Mouse (Mus musculus): ENCODE measurements at regions not wholly inside any gene's neighbourhood (a gene's known extent, or its start where the extent isn't known, plus 50 kb on each side); places are given as distances from the start of the nearest gene placed in this dataset.

DNA sequence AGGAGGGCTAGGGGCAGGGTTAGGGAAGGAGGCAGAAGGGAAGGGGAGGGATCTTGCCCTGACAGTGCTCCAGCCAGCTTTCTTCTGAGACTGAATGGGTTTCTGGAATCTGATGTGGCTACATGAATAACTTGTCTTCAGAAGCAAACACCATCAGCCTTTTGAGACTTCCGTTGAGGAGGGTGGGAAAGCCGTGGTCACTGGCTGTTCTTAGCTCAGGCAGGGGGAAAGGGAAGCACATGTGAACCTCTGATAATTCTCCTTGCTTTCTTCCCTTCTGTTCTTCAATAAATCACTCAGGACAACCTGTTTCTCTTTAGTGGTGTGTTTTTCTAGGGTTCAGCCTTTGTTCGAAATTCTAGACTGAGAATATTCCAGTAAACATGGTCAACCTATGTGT lies 148.9 kb downstream of the Bcl11a start:
- no peaks in the 10 kb centered on the region for H3K36me3 ChIP-seq (ENCODE audit: control insufficient read depth, insufficient read depth, low read length)
- no peak overlapping the region for H3K9ac ChIP-seq (ENCODE audit: low read depth, low read length)
- no peak for ATAC-seq (replicated peaks; ENCODE audit: insufficient number of reproducible peaks, low FRiP score, low TSS enrichment)
- no peak overlapping the region for H3K4me2 ChIP-seq
- WGBS (ENCODE audit: insufficient replicate concordance) = 54% methylated on average over 3 of the region's 3 CpGs
- no peak overlapping the region for H3K4me3 ChIP-seq (ENCODE audit: low read depth, low read length)
- no peaks in the 10 kb centered on the region for H3K4me1 ChIP-seq (ENCODE audit: control insufficient read depth, insufficient read depth, low read length)
- H3K27ac ChIP-seq (ENCODE audit: low read depth, low read length) = no peak overlapping the region
- H3K27me3 ChIP-seq (ENCODE audit: control insufficient read depth, insufficient read depth, low read length) = no peaks in the 10 kb centered on the region
- no peaks in the 10 kb centered on the region for H3K9me3 ChIP-seq (replicated peaks; ENCODE audit: control insufficient read depth, low read length)

DNA sequence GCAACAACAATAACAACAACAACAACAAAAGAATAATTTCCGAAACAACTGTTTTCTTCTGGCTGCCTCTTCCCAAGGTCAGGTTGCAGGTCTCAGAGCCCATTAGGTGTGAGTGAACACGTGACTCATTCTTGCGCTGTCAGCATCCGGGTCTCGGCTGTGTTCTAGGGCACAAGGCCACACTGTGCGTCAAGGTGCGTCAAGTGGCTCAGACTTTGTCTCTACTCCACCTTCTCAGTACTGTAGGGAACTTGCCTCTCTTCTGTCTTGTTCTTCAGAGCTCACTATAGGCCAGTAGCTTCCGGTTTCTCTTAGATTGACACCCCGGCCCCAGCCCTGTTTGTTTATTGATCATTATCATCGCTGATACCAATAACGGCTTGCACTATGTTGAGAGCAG lies 155.5 kb downstream of the Bcl11a start:
- H3K9ac ChIP-seq (ENCODE audit: low read depth, low read length) = no peak overlapping the region
- H3K4me2 ChIP-seq = no peak overlapping the region
- H3K27ac ChIP-seq (ENCODE audit: low read depth, low read length) = no peak overlapping the region
- no peaks in the 10 kb centered on the region for H3K9me3 ChIP-seq (replicated peaks; ENCODE audit: control insufficient read depth, low read length)
- H3K4me1 ChIP-seq (ENCODE audit: control insufficient read depth, insufficient read depth, low read length) = peaks cover 9% of the 10 kb centered on the region; the same call in 1 of the 2 replicates
- no peak overlapping the region for H3K4me3 ChIP-seq (ENCODE audit: low read depth, low read length)
- no peaks in the 10 kb centered on the region for H3K27me3 ChIP-seq (ENCODE audit: control insufficient read depth, insufficient read depth, low read length)
- no peak for ATAC-seq (replicated peaks; ENCODE audit: insufficient number of reproducible peaks, low FRiP score, low TSS enrichment)
- no peaks in the 10 kb centered on the region for H3K36me3 ChIP-seq (ENCODE audit: control insufficient read depth, insufficient read depth, low read length)
- 58% methylated on average over 11 of the region's 11 CpGs for WGBS (ENCODE audit: insufficient replicate concordance)

DNA sequence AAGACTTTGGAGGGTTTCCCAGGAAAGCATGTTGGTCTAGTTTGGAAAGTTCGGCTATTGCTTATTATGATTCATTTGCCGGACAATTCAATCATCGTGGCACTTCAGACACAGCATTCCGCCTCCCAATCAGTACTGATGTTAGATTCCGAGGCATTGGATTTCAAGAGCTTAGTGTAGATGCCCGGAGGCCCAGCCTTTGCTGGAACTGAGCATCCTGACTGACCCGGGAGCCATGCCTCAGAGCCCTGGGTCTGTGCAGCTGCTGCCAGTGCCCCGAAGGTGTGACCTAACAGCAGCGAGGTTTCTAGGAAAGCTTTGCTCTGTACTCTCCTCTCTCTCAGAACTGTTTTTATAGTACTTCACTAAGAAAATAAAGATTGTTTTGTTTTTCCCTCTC lies 156.0 kb downstream of the Bcl11a start:
- Histone ChIP-seq H3K4me2 (no peak overlapping the region), H3K27me3 (ENCODE audit: control insufficient read depth, insufficient read depth, low read length) (no peaks in the 10 kb centered on the region), H3K4me1 (ENCODE audit: control insufficient read depth, insufficient read depth, low read length) (peaks cover 9% of the 10 kb centered on the region; the same call in 1 of the 2 replicates), H3K36me3 (ENCODE audit: control insufficient read depth, insufficient read depth, low read length) (no peaks in the 10 kb centered on the region), H3K27ac (ENCODE audit: low read depth, low read length) (no peak overlapping the region), H3K4me3 (ENCODE audit: low read depth, low read length) (no peak overlapping the region), H3K9ac (ENCODE audit: low read depth, low read length) (0 out of 2 replicates have a peak overlapping the region, but pooled peaks have one; percentile 28), H3K9me3 (replicated peaks; ENCODE audit: control insufficient read depth, low read length) (no peaks in the 10 kb centered on the region)
- WGBS (ENCODE audit: insufficient replicate concordance) = 39% methylated on average over 9 of the region's 9 CpGs
- ATAC-seq (replicated peaks; ENCODE audit: insufficient number of reproducible peaks, low FRiP score, low TSS enrichment) = no peak

DNA sequence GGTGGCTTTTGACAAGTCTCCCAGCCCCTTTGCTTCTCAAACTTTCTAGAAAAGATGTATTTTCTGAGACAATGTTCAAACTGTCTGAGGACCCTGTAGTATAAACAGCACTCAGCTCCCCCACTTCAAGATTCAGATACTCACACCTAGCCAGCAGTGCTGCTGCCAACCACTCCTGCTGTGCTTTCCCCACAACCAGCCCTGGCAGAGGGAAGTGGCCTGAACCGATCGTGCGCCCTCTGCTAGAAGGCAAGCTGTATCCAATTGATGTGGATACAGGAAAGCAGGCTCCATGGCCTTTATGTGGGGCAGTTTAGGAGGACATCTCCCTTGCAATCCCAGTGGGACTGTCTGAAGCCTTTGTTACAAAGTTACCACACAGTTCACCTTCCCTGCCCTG lies 156.6 kb downstream of the Bcl11a start:
- 0 out of 2 replicates have a peak overlapping the region, but pooled peaks have one; percentile 28 for H3K9ac ChIP-seq (ENCODE audit: low read depth, low read length)
- H3K4me1 ChIP-seq (ENCODE audit: control insufficient read depth, insufficient read depth, low read length) = peaks cover 10% of the 10 kb centered on the region; the same call in 1 of the 2 replicates
- H3K4me3 ChIP-seq (ENCODE audit: low read depth, low read length) = no peak overlapping the region
- H3K27me3 ChIP-seq (ENCODE audit: control insufficient read depth, insufficient read depth, low read length) = no peaks in the 10 kb centered on the region
- no peaks in the 10 kb centered on the region for H3K9me3 ChIP-seq (replicated peaks; ENCODE audit: control insufficient read depth, low read length)
- no peak overlapping the region for H3K27ac ChIP-seq (ENCODE audit: low read depth, low read length)
- ATAC-seq (replicated peaks; ENCODE audit: insufficient number of reproducible peaks, low FRiP score, low TSS enrichment) = no peak
- H3K4me2 ChIP-seq = no peak overlapping the region
- H3K36me3 ChIP-seq (ENCODE audit: control insufficient read depth, insufficient read depth, low read length) = no peaks in the 10 kb centered on the region
- WGBS (ENCODE audit: insufficient replicate concordance) = 54% methylated on average over 3 of the region's 3 CpGs

DNA sequence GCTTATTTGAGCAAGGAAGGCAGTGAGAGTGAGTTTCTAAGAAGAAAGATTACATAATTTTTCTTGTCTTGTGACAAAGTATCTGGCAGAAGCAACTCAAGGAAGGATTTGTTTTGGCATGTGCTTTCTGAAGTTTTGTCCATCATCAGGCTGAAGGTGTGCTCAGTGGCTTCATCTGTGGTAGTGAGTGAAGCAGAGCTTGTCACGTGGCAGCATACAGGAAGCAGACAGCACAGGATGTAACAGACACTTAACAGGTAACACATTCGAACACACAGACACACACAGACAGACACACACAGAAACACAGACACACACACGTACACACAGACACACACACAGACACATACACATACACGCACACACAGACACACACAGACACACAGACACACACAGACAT lies 157.5 kb downstream of the Bcl11a start:
- Histone ChIP-seq H3K4me2 (no peak overlapping the region), H3K4me1 (ENCODE audit: control insufficient read depth, insufficient read depth, low read length) (peaks cover 16% of the 10 kb centered on the region), H3K36me3 (ENCODE audit: control insufficient read depth, insufficient read depth, low read length) (no peaks in the 10 kb centered on the region), H3K9me3 (replicated peaks; ENCODE audit: control insufficient read depth, low read length) (no peaks in the 10 kb centered on the region), H3K4me3 (ENCODE audit: low read depth, low read length) (no peak overlapping the region), H3K27ac (ENCODE audit: low read depth, low read length) (no peak overlapping the region), H3K9ac (ENCODE audit: low read depth, low read length) (no peak overlapping the region), H3K27me3 (ENCODE audit: control insufficient read depth, insufficient read depth, low read length) (no peaks in the 10 kb centered on the region)
- 70% methylated on average over 4 of the region's 4 CpGs for WGBS (ENCODE audit: insufficient replicate concordance)
- ATAC-seq (replicated peaks; ENCODE audit: insufficient number of reproducible peaks, low FRiP score, low TSS enrichment) = no peak

DNA sequence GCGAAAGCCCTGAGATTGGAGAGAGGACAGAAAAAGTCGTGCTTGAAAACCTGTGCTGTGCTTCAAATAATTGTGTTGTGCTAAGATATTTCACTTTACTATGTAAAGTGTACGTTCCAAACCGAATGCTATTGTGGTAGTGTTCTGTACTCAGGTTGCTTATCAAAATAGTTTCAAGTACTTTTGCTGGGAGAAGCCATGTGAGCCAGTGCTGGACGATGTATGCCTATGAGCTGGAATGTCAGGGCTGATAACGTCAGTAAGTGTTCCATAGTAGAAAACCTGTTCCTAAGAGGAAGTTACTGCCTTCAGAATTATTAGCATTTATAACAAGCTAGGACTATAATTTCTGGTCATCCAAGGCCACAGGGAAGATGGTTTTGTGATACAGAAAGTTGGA lies 161.8 kb downstream of the Bcl11a start:
- no peak overlapping the region for H3K4me3 ChIP-seq (ENCODE audit: low read depth, low read length)
- no peaks in the 10 kb centered on the region for H3K27me3 ChIP-seq (ENCODE audit: control insufficient read depth, insufficient read depth, low read length)
- H3K9me3 ChIP-seq (replicated peaks; ENCODE audit: control insufficient read depth, low read length) = no peaks in the 10 kb centered on the region
- H3K4me2 ChIP-seq = no peak overlapping the region
- no peak overlapping the region for H3K9ac ChIP-seq (ENCODE audit: low read depth, low read length)
- no peaks in the 10 kb centered on the region for H3K36me3 ChIP-seq (ENCODE audit: control insufficient read depth, insufficient read depth, low read length)
- WGBS (ENCODE audit: insufficient replicate concordance) = 44% methylated on average over 6 of the region's 6 CpGs
- no peak for ATAC-seq (replicated peaks; ENCODE audit: insufficient number of reproducible peaks, low FRiP score, low TSS enrichment)
- H3K27ac ChIP-seq (ENCODE audit: low read depth, low read length) = peak overlapping the region; percentile 17; the same call in 1 of the 2 replicates
- H3K4me1 ChIP-seq (ENCODE audit: control insufficient read depth, insufficient read depth, low read length) = peaks cover 14% of the 10 kb centered on the region

DNA sequence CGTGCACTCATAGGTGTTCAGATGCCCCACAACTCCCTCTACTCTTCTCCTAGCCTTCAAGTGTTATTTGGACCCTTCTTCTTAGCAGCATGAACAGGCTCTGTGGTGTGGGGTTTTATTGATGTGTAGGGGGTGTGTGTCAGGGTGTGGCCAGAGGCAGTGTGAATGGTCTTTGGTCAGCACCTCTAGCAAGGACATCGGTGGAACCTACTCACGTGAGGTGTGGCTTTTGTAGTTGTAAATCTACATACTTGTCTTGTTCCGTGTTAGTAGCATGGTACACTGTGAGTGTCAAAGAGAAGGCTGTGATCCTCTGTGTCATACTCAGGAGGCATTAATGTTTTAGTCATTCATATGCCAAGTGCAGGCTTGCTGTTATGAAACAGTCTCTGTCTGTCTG lies 164.2 kb downstream of the Bcl11a start:
- Histone ChIP-seq H3K27me3 (ENCODE audit: control insufficient read depth, insufficient read depth, low read length) (no peaks in the 10 kb centered on the region), H3K36me3 (ENCODE audit: control insufficient read depth, insufficient read depth, low read length) (no peaks in the 10 kb centered on the region), H3K4me2 (no peak overlapping the region), H3K4me3 (ENCODE audit: low read depth, low read length) (no peak overlapping the region), H3K9me3 (replicated peaks; ENCODE audit: control insufficient read depth, low read length) (0 out of 2 replicates have a peak, but pooled peaks cover 2% of the 10 kb centered on the region), H3K27ac (ENCODE audit: low read depth, low read length) (no peak overlapping the region), H3K4me1 (ENCODE audit: control insufficient read depth, insufficient read depth, low read length) (peaks cover 14% of the 10 kb centered on the region), H3K9ac (ENCODE audit: low read depth, low read length) (no peak overlapping the region)
- 73% methylated on average over 4 of the region's 4 CpGs for WGBS (ENCODE audit: insufficient replicate concordance)
- no peak for ATAC-seq (replicated peaks; ENCODE audit: insufficient number of reproducible peaks, low FRiP score, low TSS enrichment)

DNA sequence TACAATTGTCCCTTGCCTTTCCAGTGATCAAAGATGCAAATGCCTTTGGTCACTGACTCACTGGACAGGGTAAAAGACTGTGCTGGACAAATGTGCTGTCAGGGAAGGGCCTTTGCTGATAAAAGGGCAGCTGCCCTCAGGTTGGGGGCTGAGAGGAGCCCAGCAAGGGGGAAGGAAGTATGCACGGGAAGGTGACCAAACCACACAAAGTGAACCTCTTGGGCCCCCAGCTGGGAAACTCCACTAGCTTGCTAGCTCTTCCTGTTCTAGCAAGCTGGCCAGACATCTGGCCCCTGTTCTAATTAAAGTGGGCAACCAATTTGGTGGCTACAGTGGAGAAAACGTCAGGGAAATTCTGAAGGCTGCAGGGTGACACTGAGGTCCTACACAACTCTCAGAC lies 165.0 kb downstream of the Bcl11a start:
- Histone ChIP-seq H3K27ac (ENCODE audit: low read depth, low read length) (no peak overlapping the region), H3K9ac (ENCODE audit: low read depth, low read length) (no peak overlapping the region), H3K27me3 (ENCODE audit: control insufficient read depth, insufficient read depth, low read length) (no peaks in the 10 kb centered on the region), H3K4me1 (ENCODE audit: control insufficient read depth, insufficient read depth, low read length) (peaks cover 14% of the 10 kb centered on the region), H3K9me3 (replicated peaks; ENCODE audit: control insufficient read depth, low read length) (0 out of 2 replicates have a peak, but pooled peaks cover 4% of the 10 kb centered on the region), H3K36me3 (ENCODE audit: control insufficient read depth, insufficient read depth, low read length) (no peaks in the 10 kb centered on the region), H3K4me3 (ENCODE audit: low read depth, low read length) (no peak overlapping the region), H3K4me2 (no peak overlapping the region)
- ATAC-seq (replicated peaks; ENCODE audit: insufficient number of reproducible peaks, low FRiP score, low TSS enrichment) = no peak
- 6% methylated on average over 2 of the region's 2 CpGs for WGBS (ENCODE audit: insufficient replicate concordance)

DNA sequence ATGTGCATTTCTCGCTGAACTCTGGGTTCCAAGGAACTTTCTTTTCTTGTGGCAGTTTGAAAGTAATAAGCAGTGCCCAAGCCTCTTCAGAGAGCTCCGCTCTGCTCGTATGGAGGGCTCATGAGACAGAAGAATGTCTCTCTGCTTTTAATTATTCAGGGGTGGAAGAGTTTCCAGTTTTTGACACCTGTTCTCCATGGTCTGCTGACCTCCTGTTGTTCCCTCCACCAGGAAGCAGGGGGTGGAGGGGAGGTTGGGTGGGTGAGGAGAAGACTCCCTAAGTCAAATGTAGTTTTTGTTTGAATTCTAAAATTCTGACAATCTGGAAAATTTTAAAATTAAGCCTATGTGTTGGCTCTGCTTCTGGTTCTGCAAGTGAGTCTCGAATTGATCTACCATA lies 167.5 kb downstream of the Bcl11a start:
- WGBS (ENCODE audit: insufficient replicate concordance) = 87% methylated on average over 4 of the region's 4 CpGs
- H3K36me3 ChIP-seq (ENCODE audit: control insufficient read depth, insufficient read depth, low read length) = no peaks in the 10 kb centered on the region
- ATAC-seq (replicated peaks; ENCODE audit: insufficient number of reproducible peaks, low FRiP score, low TSS enrichment) = no peak
- H3K4me1 ChIP-seq (ENCODE audit: control insufficient read depth, insufficient read depth, low read length) = peaks cover 7% of the 10 kb centered on the region
- no peak overlapping the region for H3K27ac ChIP-seq (ENCODE audit: low read depth, low read length)
- no peak overlapping the region for H3K9ac ChIP-seq (ENCODE audit: low read depth, low read length)
- no peak overlapping the region for H3K4me2 ChIP-seq
- H3K9me3 ChIP-seq (replicated peaks; ENCODE audit: control insufficient read depth, low read length) = 0 out of 2 replicates have a peak, but pooled peaks cover 4% of the 10 kb centered on the region
- no peak overlapping the region for H3K4me3 ChIP-seq (ENCODE audit: low read depth, low read length)
- H3K27me3 ChIP-seq (ENCODE audit: control insufficient read depth, insufficient read depth, low read length) = no peaks in the 10 kb centered on the region

Data from heart, embryonic 11.5 days (tissue).